Mouse (Mus musculus) layer of hippocampus, postnatal 36 days (tissue): ENCODE measurements around the gene Hoxa10. TPM values are rescaled to one million over a fixed set of nuclear protein-coding genes. Genes with fewer than 3 reads are reported as not detected.
A peak's percentile ranks its signal among the peaks of the same experiment; 100 is the strongest.

Experiments
- DNase-seq, 2 experiments: peaks; one replicate each; pipeline ENCODE4 v3.0.0; 2022
- total RNA-seq, 2 experiments: library from RNA; stranded (reverse); gene quantifications; 2 replicates each; pipeline ENCODE4 v1.2.3; 2021

The Hoxa10 gene
- total RNA-seq, 2 experiments from 2014 or later: not detected

- no peak for DNase-seq
These were observed 23.2 kb downstream of the Hoxa10 start for GRCm38 (mm10) chr6:52217459-52217768.

DNA sequence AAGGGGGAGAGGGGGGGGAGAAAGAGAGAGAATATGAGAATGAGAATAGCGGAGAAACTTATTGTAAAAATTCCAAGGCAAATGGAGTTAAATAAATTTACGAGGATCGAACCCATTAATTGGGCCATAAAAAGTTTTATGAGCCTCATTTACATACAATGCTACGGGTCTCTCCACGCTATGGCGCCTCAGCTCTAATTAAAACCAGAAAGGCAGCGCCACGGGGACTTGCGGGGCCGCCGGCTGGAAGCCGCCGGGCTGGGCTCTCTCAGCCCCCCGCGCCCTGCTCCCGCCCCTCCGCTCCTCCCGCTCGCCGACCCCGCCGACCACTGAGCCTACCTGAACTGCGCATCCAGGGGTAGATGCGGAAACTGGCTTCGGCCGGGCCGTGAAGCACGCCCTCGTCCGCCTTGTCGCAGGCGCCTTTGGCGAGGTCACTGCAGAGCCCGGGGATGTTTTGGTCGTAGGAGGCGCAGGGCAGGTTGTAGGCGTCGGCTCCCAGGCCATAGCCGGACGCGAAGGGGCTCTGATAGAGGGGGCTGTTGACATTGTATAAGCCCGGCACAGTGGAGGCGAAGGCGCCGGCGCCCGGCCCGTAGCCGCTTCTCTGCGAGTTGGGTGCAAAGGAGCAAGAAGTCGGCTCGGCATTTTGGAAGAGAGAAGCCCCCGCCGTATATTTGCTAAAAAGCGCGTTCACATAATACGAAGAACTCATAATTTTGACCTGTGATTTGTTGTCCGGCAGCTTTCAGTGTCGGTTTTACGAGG is 23.8 kb downstream of the Hoxa10 start:
- no peak for DNase-seq

DNA sequence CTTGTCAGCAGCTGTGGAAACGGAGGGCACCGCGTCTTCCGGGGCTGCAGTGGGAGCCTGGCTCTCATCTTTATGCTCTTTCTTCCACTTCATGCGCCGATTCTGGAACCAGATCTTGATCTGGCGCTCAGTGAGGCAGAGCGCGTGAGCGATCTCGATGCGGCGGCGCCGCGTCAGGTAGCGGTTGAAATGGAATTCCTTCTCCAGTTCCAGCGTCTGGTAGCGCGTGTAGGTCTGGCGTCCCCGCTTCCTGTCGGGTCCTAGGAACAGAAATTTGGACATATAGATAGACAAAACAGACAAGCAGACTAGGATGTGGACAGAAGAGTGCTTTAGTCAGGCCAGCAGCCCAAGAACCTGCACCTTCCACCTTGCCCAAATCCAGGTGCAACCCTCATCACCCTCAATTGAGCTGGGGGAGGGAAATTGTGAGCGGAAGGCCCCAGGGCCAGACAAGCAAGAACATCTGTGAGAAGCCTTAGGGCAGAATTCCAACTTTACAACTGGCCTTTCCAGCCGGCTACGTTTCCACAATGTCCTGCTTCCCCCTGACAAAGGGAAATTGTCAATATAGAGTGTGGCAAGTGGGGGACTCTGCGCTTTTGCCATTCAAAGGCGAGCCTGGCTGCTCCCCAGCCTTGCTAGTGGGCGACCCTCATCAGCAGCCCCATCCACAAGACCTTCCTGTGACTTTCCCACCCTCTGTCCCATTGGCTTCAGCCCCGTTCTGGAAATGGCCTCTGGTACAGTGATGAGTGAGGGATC is 24.7 kb downstream of the Hoxa10 start:
- no peak for DNase-seq

DNA sequence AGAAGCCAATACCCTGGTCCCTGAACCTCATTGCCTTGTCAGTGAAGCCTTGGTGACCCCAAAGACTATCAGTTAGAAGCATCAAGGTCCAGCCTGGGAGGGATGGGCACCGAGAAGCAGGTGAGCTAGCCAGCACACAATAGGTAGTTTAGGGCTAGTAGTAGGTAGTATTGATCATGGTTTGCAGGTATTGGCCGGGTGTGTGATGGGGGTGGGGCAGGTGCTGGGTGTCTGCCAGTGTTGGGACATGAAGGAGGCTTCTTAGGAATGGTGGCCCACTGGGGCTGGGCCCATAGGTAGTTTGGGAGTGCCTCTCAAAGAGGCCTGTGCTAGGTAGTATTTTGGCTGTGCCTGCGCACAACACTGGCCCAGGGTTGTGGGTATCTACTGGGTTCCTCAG is 25.6 kb downstream of the Hoxa10 start:
- no peak for DNase-seq

DNA sequence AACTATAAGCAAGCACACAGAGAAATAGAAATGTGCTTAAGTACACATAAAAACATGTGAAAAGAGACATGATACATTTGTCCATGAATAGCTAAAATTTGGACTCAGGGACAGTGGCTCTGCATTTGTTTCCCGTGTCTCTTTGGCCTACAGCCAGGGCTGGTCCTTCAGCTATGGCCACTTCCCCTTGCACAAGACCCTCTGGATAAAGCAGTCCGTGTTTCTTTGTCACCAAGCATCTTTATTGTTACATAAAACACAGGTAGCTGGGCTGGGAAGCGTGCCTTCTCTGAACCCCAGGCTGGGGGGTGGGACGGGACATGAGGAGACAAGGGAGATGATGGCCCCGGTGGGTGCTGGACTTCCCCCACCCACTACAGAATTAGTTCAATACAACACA is 26.4 kb downstream of the Hoxa10 start:
- DNase-seq: no peak

GRCm38 (mm10) chr6:52213119-52213986 is 27.3 kb downstream of the Hoxa10 start, which contains the start of the genes Hoxa3 and Gm28308:
Hoxa3 (minus strand) TSS chr6:52213336.
Gm28308 (minus strand) TSS chr6:52213339.
- DNase-seq: no peak

DNA sequence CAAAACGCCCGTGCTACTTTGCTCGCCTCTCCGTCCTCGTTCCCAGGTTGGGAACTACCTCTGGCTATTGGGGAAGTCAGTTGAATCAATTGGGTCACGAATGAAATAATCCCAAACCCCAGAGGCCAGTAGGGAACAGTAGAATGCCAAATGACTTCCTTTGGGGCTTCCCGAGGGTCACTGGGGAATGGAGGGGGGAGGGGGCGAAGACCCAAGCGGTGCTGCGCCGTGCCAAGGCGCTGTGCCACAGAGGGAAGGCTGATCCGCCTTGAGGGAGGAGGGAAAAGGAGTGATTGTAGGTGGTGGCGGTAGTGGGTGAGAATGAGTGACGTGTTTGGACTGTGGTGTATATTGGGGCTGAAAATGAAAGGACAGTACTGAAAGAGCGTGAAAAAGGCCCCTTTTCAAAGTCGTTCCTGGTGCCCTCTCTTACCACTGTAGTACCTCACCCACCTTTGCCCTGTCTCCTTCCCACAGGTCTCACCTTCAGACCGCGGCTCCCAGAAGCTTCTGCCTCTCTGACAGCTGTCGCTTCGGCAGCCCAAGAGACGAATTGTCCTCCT is 28.0 kb downstream of the Hoxa10 start:
- DNase-seq: no peak

DNA sequence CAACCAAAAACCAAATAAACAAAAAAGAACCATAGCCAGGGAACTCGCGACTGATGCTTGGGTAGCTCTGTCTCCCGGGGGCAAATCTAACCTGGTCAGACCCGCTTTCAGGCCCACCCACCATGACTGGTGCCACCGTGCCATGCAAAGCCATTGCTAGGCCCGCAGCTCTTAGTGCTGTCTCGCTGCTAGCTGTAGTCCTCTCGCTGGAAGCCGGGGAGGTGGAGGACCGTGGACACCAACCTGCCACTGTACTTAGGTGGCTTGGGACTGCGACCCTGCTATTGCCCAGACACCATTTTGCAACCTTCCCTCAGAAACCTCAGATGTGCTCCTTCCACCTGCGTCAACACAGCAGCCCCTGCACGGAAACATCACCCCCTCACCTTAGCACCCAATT is 28.7 kb downstream of the Hoxa10 start:
- no peak for DNase-seq

GRCm38 (mm10) chr6:52211170-52211935 is 29.3 kb downstream of the Hoxa10 start:
- peak; percentile 48 to 56 for DNase-seq

DNA sequence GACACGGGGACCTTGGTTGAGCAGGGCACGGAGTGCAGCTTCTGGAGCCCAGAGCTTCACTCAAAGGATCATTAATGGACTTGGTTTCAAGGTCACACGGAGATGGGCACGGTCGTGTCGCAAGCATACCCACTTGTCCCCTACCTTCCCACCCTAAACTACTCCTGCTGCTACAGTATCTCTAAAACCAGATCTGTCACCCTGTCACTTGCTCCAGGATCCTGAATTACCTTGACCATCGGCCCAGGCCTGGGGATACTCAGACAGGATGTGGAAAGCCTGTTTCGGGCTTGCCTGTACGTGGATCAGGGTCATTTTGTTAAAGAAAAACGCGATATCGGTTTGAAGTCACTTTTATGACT is 31.0 kb downstream of the Hoxa10 start:
- DNase-seq: no peak

GRCm38 (mm10) chr6:52208868-52209684 is 31.6 kb downstream of the Hoxa10 start:
- DNase-seq: no peak

- no peak for DNase-seq
These were observed 32.4 kb downstream of the Hoxa10 start, which contains the start of gene Hoxa6 for GRCm38 (mm10) chr6:52208072-52208867. Hoxa6 (minus strand) TSS chr6:52208722.

DNA sequence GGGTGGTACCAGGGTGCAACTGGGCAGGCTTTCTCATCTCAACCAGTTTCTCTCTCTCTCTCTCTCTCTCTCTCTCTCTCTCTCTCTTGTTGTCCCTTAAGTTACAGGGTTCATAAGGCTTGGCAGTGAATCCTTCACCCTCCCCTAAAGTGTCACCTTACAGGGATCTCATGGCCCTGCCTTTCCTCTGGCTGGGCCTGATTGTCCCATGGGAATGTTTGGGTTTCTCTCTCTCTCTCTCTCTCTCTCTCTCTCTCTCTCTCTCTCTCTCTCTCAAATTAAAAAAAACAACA is 33.0 kb downstream of the Hoxa10 start:
- no peak for DNase-seq

DNA sequence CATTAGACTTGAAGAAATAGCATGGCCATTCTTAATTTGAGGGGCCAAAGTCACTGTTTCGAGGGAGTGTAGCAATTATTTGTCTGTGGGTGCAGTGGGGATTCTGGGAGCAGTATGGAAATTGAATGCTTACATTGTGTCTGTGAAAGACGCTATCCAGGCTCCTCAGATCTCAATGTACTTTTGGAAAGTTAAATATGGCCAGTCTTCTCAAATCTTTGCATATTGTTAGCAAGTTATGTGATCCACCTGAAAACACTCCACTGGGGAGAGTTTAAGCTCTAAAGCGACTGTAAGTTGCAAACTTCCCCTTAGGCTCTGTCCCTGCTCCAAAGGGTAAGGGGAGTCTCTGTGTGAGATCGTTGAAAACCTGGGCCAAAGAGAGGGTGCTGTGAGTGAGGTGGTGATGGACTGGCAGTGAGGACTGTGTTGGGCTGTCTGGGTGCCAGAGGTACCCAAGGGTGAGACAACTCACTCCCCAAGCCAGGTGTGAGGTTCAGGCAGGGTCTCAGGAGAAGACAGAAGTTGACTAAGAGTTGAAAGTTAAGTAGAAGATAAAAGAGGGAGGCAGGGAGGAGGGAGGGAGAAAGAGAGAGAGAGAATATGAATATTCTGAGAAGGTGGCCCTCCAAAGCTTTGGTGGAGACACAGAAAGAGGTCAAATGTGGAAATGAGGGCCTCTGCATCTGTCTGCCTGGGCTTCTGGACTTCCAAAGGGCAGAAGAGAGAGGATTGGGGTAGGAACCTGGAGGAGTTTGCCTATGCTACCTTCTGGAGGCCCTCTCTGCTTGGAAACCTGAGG is 33.6 kb downstream of the Hoxa10 start:
- no peak for DNase-seq

- DNase-seq: no peak
These were observed 34.7 kb downstream of the Hoxa10 start for GRCm38 (mm10) chr6:52205638-52206621.

GRCm38 (mm10) chr6:52205221-52205620 is 35.4 kb downstream of the Hoxa10 start:
- DNase-seq: no peak

GRCm38 (mm10) chr6:52204050-52204752 is 36.5 kb downstream of the Hoxa10 start, which contains the start of gene Hoxa5:
Hoxa5 (minus strand) TSS chr6:52204587.
- no peak for DNase-seq
